Mouse (Mus musculus) kidney, postnatal 14 days (tissue): ENCODE measurements around the gene Cdc37.

ENCODE experiments used
- DNase-seq: peaks from one replicate; pipeline ENCODE4 v3.0.0; 2022; ENCODE audit warnings: mixed read lengths

Gene Cdc37

DNA sequence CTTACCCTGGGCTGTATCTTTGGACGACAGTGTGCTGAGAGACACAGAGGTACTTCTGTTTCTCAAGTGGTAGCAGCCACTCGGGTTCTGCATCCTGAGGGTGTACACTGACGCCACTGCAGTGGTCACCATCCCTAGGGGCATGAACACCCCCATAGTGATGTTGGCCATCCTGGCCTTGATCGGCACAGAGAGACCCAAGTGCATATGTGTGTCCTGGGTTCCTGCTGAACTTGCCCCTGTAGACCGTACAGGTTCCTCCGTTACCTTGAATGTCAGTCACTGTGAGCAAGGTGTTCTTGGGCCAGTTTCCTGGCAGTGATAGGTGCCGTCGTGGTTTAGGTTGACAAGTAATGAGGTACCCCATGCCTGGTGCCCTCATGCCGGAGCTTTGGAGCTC lies 56.4 kb downstream of the Cdc37 start:
- no peak for DNase-seq

GRCm38 (mm10) chr9:21091707-21092320 lies 58.0 kb downstream of the Cdc37 start, which contains the start of the genes Gm38431 and Raver1:
Gm38431 (minus strand) TSS chr9:21091997.
Raver1 (minus strand) TSS chr9:21092008.
- DNase-seq, result peak; percentile 99

- no peak for DNase-seq
Observed at GRCm38 (mm10) chr9:21090972-21091706, 58.6 kb downstream of the Cdc37 start.

GRCm38 (mm10) chr9:21090537-21090936 lies 59.2 kb downstream of the Cdc37 start:
- DNase-seq, result no peak

- no peak for DNase-seq
Observed at GRCm38 (mm10) chr9:21083324-21083723, 66.5 kb downstream of the Cdc37 start.
